21 mouse cellular contexts compared by ENCODE assay signal in the genomic region with DNA sequence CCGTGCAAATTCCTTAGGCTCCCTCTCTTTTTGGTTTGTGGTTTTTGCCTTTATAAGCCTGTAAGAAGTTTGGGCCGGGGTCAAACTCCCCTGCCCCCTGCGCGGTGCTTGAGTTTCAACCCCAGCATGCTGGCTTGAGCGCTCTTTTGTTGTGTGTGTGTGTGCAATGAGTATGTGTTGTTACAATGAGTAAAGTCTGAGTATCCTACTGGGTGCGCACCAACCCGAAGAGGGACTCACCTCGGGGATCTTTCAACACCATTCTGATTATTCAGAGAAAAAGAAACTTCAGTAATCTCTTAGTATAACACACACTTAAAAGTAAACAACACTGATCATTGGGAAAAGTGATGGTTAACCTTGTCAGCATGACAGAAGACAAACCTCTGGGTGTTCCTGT. TPM values are rescaled to one million over a fixed set of nuclear protein-coding genes. Genes with fewer than 3 reads are reported as not detected.
DNase-seq lines count a peak whose midpoint lies in the region; ATAC-seq and TF ChIP-seq lines count a peak whose summit lies in the region.
"Had no signal": no experiment of that assay in that cellular context is flagged by ENCODE, and none has a peak within 500 bp of the region (broad histone marks: within the 10 kb centered on the region; RNA-seq: fewer than 3 reads in every experiment).

No protein-coding gene starts in this region.

- no peak for TF ChIP-seq CTCF in E14TG2a.4 (conservative IDR thresholded peaks at IDR 0.05; ENCODE audit: low read length)
- TF ChIP-seq CTCF in ES-Bruce4 (IDR thresholded peaks at IDR 0.05; ENCODE audit: low read depth, low read length), result no peak

- WGBS in kidney, embryonic 16.5 days, result 26% methylated on average over 8 of the region's 8 CpGs
- 54% methylated on average over 8 of the region's 8 CpGs for WGBS in embryonic facial prominence, embryonic 10.5 days

- TF ChIP-seq EP300 in ES-Bruce4 (IDR thresholded peaks at IDR 0.05; ENCODE audit: insufficient read depth, low read depth, low read length), result no peak

- peaks cover 10% of the 10 kb centered on the region for H3K4me1 ChIP-seq in kidney, embryonic 16.5 days (ENCODE audit: insufficient read depth, low read length)
- H3K4me1 ChIP-seq in E14TG2a.4 (replicated peaks; ENCODE audit: low read depth, low read length), result peaks cover 39% of the 10 kb centered on the region
- peaks cover 2% of the 10 kb centered on the region for H3K4me1 ChIP-seq in ES-Bruce4 (ENCODE audit: control insufficient read depth, insufficient read depth, low read length)
- peaks cover 5% of the 10 kb centered on the region; the same call in 1 of the 2 replicates for H3K4me1 ChIP-seq in embryonic facial prominence, embryonic 10.5 days
- H3K4me1 ChIP-seq: embryonic facial prominence, embryonic 13.5 days had no signal

- no peak overlapping the region for H3K4me3 ChIP-seq in kidney, embryonic 16.5 days (ENCODE audit: low read length)
- 0 out of 2 replicates have a peak overlapping the region, but pooled peaks have one; percentile 4 for H3K4me3 ChIP-seq in E14TG2a.4 (replicated peaks; ENCODE audit: low read length)
- H3K4me3 ChIP-seq in ES-Bruce4 (ENCODE audit: low read depth, low read length), result no peak overlapping the region
- no peak overlapping the region for H3K4me3 ChIP-seq in embryonic facial prominence, embryonic 10.5 days
- H3K4me3 ChIP-seq: embryonic facial prominence, embryonic 13.5 days; forebrain, embryonic 12.5 days; heart, embryonic 10.5 days had no signal

- peak overlapping the region; percentile 63 for H3K27ac ChIP-seq in kidney, embryonic 16.5 days (ENCODE audit: low read length)
- H3K27ac ChIP-seq in ES-Bruce4 (ENCODE audit: insufficient read depth, low read length), result peak overlapping the region; percentile 97; the same call in 1 of the 2 replicates
- no peak overlapping the region for H3K27ac ChIP-seq in embryonic facial prominence, embryonic 10.5 days (replicated peaks)
- H3K27ac ChIP-seq: embryonic facial prominence, embryonic 13.5 days; forebrain, embryonic 12.5 days; heart, embryonic 10.5 days; hindbrain, embryonic 14.5 days had no signal

- no peak for DNase-seq in kidney, postnatal 25 days
- DNase-seq in ZHBTc4 (ENCODE audit: low read depth, low spot score), result peak; percentile 23
- no peak for DNase-seq in embryonic facial prominence, embryonic 10.5 days (ENCODE audit: low spot score)
- DNase-seq: adrenal gland, postnatal 10 days; cerebellum, adult 11-12 months; cerebellum, adult 9-10 months; cerebellum, postnatal 25 days; gastrocnemius, postnatal 10 days; heart, adult 18-20 months; heart, postnatal 10 days had no signal

- H3K36me3 ChIP-seq in kidney, embryonic 16.5 days (ENCODE audit: insufficient read depth, low read length), result no peaks in the 10 kb centered on the region
- peaks cover 6% of the 10 kb centered on the region; the same call in 1 of the 2 replicates for H3K36me3 ChIP-seq in E14TG2a.4 (ENCODE audit: insufficient read depth, low read length)
- H3K36me3 ChIP-seq in ES-Bruce4 (ENCODE audit: control insufficient read depth, insufficient read depth, low read length, poor library complexity, severe bottlenecking), result no peaks in the 10 kb centered on the region
- no peaks in the 10 kb centered on the region for H3K36me3 ChIP-seq in embryonic facial prominence, embryonic 10.5 days (replicated peaks)
- H3K36me3 ChIP-seq: embryonic facial prominence, embryonic 13.5 days; forebrain, embryonic 12.5 days; heart, embryonic 10.5 days had no signal

- TF ChIP-seq POLR2A in ES-Bruce4 (IDR thresholded peaks at IDR 0.05; ENCODE audit: insufficient read depth, low read length), result no peak

- H3K9ac ChIP-seq in kidney, embryonic 16.5 days (replicated peaks; ENCODE audit: low read length), result no peak overlapping the region
- no peak overlapping the region for H3K9ac ChIP-seq in ES-Bruce4 (ENCODE audit: low read depth, poor library complexity, severe bottlenecking)
- H3K9ac ChIP-seq: embryonic facial prominence, embryonic 13.5 days; forebrain, embryonic 12.5 days; hindbrain, embryonic 14.5 days had no signal

- H3K9me3 ChIP-seq in kidney, embryonic 16.5 days (ENCODE audit: low read length), result no peaks in the 10 kb centered on the region
- H3K9me3 ChIP-seq in E14TG2a.4 (ENCODE audit: low read length), result peaks cover 45% of the 10 kb centered on the region
- H3K9me3 ChIP-seq in ES-Bruce4 (replicated peaks; ENCODE audit: control insufficient read depth, insufficient read depth, low read length, poor library complexity, severe bottlenecking), result peaks cover 7% of the 10 kb centered on the region; the same call in 1 of the 2 replicates
- H3K9me3 ChIP-seq in embryonic facial prominence, embryonic 10.5 days, result no peaks in the 10 kb centered on the region
- H3K9me3 ChIP-seq: embryonic facial prominence, embryonic 13.5 days; forebrain, embryonic 12.5 days; heart, embryonic 10.5 days had no signal

- no peaks in the 10 kb centered on the region for H3K27me3 ChIP-seq in kidney, embryonic 16.5 days (ENCODE audit: insufficient read depth, low read length)
- no peaks in the 10 kb centered on the region for H3K27me3 ChIP-seq in E14TG2a.4 (ENCODE audit: insufficient read depth, low read length)
- no peaks in the 10 kb centered on the region for H3K27me3 ChIP-seq in ES-Bruce4 (ENCODE audit: control insufficient read depth, insufficient read depth, low read length, poor library complexity, severe bottlenecking)
- H3K27me3 ChIP-seq in embryonic facial prominence, embryonic 10.5 days (replicated peaks; ENCODE audit: low read depth, poor library complexity, severe bottlenecking), result no peaks in the 10 kb centered on the region
- H3K27me3 ChIP-seq: embryonic facial prominence, embryonic 13.5 days; forebrain, embryonic 12.5 days had no signal

- no peak for ATAC-seq in kidney, embryonic 16.5 days (ENCODE audit: low FRiP score, low TSS enrichment)
- ATAC-seq: forebrain, embryonic 16.5 days had no signal

- H3K4me2 ChIP-seq in kidney, embryonic 16.5 days (replicated peaks; ENCODE audit: low read depth, low read length), result no peak overlapping the region
- H3K4me2 ChIP-seq: embryonic facial prominence, embryonic 13.5 days; forebrain, embryonic 12.5 days; hindbrain, embryonic 14.5 days had no signal

RNA-seq across cellular contexts. Expression of gene Rpl22l1, which starts 38.0 kb away (rescaled TPM):
- polyA plus RNA-seq in kidney, embryonic 16.5 days (2015; fragmentation: Nextera tagmentation; extraction: Ambion mirVana), result 307 and 316 TPM in 2 replicates
- polyA plus RNA-seq in ES-Bruce4 (2011; ENCODE audit: insufficient read depth, insufficient read length, low read depth, missing spikeins), result 625 and 678 TPM in 2 replicates
- polyA plus RNA-seq in embryonic facial prominence, embryonic 10.5 days (2016; fragmentation: Nextera tagmentation; extraction: Ambion mirVana), result 318 and 326 TPM in 2 replicates

RNA-seq across cellular contexts. Expression of gene Gm1527, which starts 49.2 kb away (rescaled TPM):
- polyA plus RNA-seq in kidney, embryonic 16.5 days (2015; fragmentation: Nextera tagmentation; extraction: Ambion mirVana), result not detected in 2 replicates
- polyA plus RNA-seq in ES-Bruce4 (2011; ENCODE audit: insufficient read depth, insufficient read length, low read depth, missing spikeins), result not detected in 2 replicates
- not detected in 2 replicates for polyA plus RNA-seq in embryonic facial prominence, embryonic 10.5 days (2016; fragmentation: Nextera tagmentation; extraction: Ambion mirVana)
- polyA plus RNA-seq: cortical plate, adult 2 months; embryonic facial prominence, embryonic 13.5 days; forebrain, embryonic 12.5 days; forebrain, embryonic 16.5 days; frontal cortex, adult 2 months; heart, embryonic 10.5 days; heart, embryonic 14.5 days; hindbrain, embryonic 14.5 days had no signal
